Mouse (Mus musculus) bone marrow macrophage, adult 2 months (primary cell): Measurements from ENCODE around the gene Xlr4c.
"Not testable (repeated sequence)": the region's sequence is repeated elsewhere in the genome, so short reads cannot be mapped to it uniquely, and the experiment has no call there.

Experiments
- CTCF ChIP-seq: IDR thresholded peaks from 2 replicates; pipeline ENCODE4 v1.5.1; 2012; ENCODE audit warnings: low read depth, mild to moderate bottlenecking, low read length, moderate library complexity
- POLR2A ChIP-seq: IDR thresholded peaks from 2 replicates; pipeline ENCODE4 v1.6.1; 2012; ENCODE audit warnings: mild to moderate bottlenecking, low read depth, low read length, borderline replicate concordance

DNA sequence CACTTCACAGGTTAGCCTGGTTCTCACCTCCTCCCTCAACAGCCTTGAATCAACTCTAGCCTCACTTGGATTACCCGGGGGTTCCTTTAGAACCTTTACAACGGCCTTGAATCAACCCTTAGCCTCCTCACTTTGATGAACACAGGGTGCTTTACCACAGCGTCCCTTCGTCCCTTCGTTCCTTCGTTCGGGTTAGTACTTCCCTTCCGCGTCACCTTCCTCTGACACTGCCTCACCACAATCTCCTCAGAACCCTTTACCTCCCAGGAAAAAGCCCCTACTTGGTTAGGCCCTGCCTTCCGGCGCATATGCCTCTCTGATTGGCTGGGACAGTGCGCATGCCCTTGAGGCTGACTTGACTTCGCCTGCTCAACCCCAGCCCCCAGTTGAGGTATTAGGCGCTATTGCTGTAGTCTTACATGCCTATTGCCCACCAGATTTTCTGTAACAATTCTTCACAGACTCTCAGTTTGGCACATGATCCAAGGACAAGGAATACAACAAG is at the start of gene Xlr4c:
- not testable (repeated sequence) for TF ChIP-seq POLR2A, CTCF
